Mouse (Mus musculus) layer of hippocampus, adult 2 months (tissue): ENCODE measurements at regions not wholly inside any gene's neighbourhood (a gene's known extent, or its start where the extent isn't known, plus 50 kb on each side); places are given as distances from the start of the nearest gene placed in this dataset.

Experiments
- DNase-seq, 2 experiments: peaks; one replicate each; pipeline ENCODE4 v3.0.0; 2022; ENCODE audit warnings: low spot score in 2 of 2
- H3K27ac ChIP-seq: fragments of 200-600 bp; 2 replicates; pipeline ENCODE4 v1.8.1; 2022
- H3K4me3 ChIP-seq: fragments of 200-600 bp; 2 replicates; pipeline ENCODE4 v1.8.1; 2022; ENCODE audit warnings: mild to moderate bottlenecking
- CTCF ChIP-seq: fragments of 200-600 bp; conservative IDR thresholded peaks from 2 replicates; pipeline ENCODE4 v1.8.1; 2022; ENCODE audit warnings: antibody characterized with exemption, mild to moderate bottlenecking, moderate library complexity

- DNase-seq = no peak
- no peak overlapping the region for H3K27ac ChIP-seq
- TF ChIP-seq CTCF = no peak
- no peak overlapping the region for H3K4me3 ChIP-seq
Measured at GRCm38 (mm10) chr1:48383590-48383989, 1490.9 kb upstream of the Slc39a10 start.

- no peak overlapping the region for H3K4me3 ChIP-seq
- H3K27ac ChIP-seq = no peak overlapping the region
- TF ChIP-seq CTCF = no peak
- no peak for DNase-seq
Measured at GRCm38 (mm10) chr1:48380139-48380538, 1487.5 kb upstream of the Slc39a10 start.

GRCm38 (mm10) chr1:48351416-48351815, 1458.8 kb upstream of the Slc39a10 start:
- no peak for TF ChIP-seq CTCF
- DNase-seq = no peak
- Histone ChIP-seq H3K4me3 (no peak overlapping the region), H3K27ac (no peak overlapping the region)

- DNase-seq = peak in 1 of 2 experiments; percentile 48
- Histone ChIP-seq H3K4me3 (no peak overlapping the region), H3K27ac (peak overlapping the region; percentile 75)
- no peak for TF ChIP-seq CTCF
Measured at GRCm38 (mm10) chr1:48342963-48343362, 1450.3 kb upstream of the Slc39a10 start.
